Mouse (Mus musculus) bone marrow macrophage, adult 2 months (primary cell): ENCODE data around the gene Cd209a.

ENCODE experiments used
- CTCF ChIP-seq: IDR thresholded peaks from 2 replicates; pipeline ENCODE4 v1.5.1; 2012; ENCODE audit warnings: low read depth, mild to moderate bottlenecking, low read length, moderate library complexity
- POLR2A ChIP-seq: IDR thresholded peaks from 2 replicates; pipeline ENCODE4 v1.6.1; 2012; ENCODE audit warnings: mild to moderate bottlenecking, low read depth, low read length, borderline replicate concordance

DNA sequence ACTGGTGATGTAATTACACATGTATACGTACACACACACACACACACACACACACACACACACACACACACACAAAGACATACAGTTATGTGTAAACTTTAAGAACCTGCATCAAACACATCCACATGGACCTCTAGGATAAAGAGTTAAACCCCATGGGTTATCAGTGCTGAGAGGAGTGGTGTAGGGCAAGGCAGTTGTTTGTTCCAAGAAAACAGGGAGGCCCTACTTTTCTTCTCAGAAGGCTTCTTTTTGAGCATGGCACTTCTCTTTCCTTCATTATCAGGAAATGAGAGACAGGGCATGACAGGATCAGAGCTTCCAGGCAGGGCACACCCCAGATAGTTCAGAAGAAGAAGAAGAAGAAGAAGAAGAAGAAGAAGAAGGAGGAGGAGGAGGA is 14.7 kb downstream of the Cd209a start:
- TF ChIP-seq POLR2A (no peak), CTCF (no peak)
